Mouse (Mus musculus) megakaryocyte progenitor cell, adult 5-6 weeks (primary cell): ENCODE data around the gene Trpc7. TPM values are rescaled to one million over a fixed set of nuclear protein-coding genes. Genes with fewer than 3 reads are reported as not detected.

Experiments
- ATAC-seq: replicated peaks from 2 replicates; pipeline ENCODE4 v1.8.0; 2016; ENCODE audit warnings: mild to moderate bottlenecking, moderate TSS enrichment, inconsistent platforms; ENCODE audit not compliant: poor library complexity
- total RNA-seq, 2 experiments: library from RNA; stranded (forward) in 1 of 2; stranded (reverse) in 1 of 2; fragments of 157-497, 149-512 nt in 1 of 2; fragments of 200-1000 nt in 1 of 2; gene quantifications; 2 replicates each; pipeline versions ENCODE4 v1.2.3 to v1.2.4; 2015 to 2017

The Trpc7 gene
- total RNA-seq (2015) (not detected in 2 replicates), total RNA-seq (2017) (not detected in 2 replicates)

DNA sequence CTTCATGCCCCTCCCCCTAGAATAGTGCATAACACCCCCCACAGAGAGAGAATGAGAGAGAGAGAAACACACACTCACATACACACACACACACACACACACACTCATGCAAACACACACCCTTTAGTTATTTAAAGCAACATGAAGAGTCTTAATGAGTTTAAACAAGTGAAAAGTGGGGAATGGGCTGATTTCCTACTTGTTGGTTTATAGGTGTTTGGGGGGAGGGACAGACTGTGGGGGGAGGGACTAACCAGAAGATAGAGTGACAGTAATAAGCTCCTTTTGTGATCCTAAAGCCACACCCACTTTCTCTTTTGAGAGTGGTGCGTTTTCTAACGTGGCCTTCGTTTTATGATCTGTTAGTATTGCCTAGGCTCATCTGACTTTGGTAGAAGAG, at the start of gene Trpc7:
Gene Trpc7, minus strand, starts transcription at position 101 of the 400 bp plus-strand sequence.
- ATAC-seq, result no peak

DNA sequence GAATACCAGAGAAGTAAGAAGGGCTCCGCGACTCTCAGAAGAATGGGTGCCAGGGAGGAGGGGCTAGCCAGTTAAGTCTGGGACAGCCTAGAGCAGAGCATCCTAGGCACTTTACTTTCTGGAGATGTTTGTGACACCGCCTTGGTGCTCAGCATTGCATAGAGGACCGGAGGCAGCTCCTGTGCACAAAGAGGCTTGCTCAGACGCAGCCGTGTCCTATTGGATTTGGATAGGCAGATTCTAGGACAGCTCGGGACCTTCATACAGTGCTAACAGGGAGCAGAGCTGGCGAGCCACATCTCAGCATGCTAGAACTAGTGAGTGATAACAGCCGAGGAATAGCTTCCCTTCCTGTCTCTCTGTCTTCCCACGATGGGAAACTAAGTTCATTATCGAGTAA, 43.5 kb upstream of the Trpc7 start:
- no peak for ATAC-seq

DNA sequence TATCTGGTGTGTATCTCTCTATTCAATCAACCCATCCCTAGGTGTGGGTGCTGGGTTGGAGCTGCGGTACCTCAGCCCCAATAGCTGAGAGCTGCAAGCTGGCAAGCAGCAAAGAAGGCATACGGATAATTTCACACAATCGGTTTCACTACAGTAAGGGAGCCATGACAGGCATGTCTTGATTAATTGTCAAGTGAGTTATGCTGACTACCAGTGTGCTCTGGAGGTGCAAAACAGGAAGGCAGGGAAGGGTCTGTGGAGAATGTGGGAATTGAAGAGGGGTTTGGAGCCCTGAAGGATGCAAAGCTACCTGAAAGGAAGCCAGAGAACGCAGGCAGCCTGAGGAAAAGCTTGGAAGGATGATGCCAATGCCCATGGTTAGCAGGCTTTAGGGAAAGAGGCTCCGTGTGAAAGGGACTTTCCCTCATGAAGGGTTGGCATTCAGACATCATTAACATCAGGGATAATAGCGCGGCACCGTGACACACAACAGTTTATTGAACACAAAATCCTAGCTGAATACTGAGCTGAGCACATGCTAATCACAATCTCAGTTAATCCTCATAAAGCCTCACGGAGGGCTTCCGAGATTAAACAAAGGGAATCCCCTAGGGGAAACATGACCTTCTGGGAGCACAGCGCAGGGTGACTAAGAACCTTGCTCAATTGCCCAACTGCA, 38.2 kb upstream of the Trpc7 start:
- ATAC-seq, result no peak

DNA sequence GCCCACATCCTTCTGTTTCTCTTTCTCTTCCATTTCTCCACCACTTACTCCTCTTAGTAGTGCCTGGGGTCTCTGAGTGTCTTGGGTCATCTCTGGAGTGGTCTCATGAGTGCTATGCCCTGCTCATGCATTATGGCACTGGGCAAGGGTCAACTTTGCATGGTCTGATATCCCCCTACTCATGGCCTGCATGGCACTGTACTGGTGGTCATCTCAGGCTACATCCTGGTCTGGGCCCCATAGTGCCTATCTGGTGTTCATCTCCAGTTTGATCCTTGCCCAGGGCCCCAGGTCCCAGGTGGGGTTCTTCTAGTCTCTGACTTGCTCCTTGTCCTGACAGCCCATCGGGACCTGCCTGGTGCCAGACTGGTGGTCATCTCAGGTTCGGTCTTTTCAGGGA, 34.6 kb upstream of the Trpc7 start:
- no peak for ATAC-seq

DNA sequence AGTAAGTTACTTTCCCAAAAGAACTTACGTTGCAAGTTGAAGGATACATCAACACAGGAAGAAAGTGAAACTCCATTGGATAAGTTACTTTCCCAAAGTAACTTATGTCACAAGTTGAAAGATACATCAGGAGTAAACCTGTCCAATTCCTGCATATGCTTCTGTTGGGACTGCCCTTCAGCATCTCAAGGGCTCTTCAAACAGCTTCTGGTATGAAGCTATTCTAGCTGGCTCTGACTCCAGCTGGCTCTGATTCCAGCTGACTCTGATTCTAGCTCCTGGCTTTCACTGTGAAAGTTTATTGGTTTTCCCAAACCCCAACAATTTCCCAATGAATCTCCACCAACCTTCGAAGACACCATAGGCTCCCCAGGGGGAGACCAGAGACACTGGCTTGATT, 27.2 kb upstream of the Trpc7 start:
- no peak for ATAC-seq

DNA sequence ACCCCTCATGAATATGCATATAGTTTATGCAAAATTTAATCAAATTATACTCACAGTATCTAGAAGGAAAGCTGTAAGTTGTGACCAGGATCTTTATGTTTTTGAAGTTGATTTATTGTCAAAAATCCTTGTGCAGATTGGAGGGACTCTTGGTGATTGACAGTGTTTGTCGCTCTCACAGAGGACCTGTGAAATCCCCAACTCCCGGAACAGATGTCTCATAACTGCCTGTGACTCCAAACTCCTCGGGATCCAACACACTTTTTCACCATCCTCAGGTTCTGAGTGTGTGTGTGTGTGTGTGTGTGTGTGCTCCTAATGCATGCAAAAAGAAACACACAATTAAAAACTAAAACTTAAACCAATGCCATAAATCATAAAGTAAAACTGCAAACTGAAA, 25.5 kb upstream of the Trpc7 start:
- no peak for ATAC-seq

DNA sequence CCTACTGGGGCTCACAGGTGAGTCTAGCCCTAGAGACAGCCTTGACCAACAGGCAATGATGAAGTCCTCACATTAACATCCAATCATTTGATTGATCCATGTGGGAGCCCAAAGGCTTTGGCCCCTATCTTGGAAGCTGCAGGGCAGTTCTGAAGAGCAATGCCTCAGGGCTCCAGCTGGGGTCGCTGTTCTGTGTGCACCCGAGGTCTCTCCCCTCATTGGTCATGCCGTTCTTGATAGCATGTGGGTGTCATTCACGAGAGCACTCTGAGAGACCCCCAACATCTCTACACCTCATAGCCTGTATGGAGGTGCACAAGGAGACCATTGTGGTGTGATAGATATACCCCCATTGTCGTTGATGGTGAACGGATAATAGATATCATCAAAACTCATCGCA, 18.9 kb upstream of the Trpc7 start:
- no peak for ATAC-seq

DNA sequence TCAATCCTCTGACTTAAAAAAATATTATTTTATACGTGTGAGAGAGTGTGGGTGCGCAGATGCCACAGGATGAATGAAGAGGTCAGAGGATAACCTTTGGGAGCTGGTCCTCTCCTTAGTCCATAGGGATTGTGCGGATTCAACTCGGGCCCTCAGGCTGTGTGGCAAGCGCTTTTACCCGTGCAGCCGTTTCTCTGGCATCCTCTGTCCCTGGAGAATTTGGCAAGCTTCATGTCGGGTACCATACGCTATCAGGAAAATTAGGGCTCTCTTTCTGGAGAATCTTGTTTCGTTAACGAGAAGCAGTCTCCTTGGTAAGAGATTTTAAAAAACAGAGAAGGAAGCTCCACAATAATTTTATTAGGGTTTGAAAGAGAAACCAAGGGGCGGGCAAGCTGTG, 15.3 kb upstream of the Trpc7 start:
- ATAC-seq, result no peak

DNA sequence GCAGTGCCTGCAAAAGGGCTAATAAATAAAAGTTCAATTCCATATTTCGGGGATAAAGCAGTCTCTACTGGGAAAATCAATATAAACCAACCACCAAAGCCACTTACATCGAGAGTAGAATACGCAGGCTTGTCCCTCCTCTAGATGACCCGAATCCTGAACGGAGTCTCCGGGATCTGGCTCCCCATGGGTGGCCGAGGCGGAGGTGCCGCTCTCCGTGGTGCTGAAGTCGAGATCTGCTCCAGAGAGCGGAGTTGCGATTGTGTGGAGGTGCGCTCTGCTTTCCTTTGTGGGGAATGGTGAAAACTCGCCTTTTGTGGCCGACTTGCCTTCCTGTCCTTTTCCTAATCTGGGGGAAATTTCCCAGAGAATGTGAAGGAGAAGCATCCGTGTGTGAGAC, 407 bp downstream of the Trpc7 start:
- ATAC-seq, result peak; percentile 34; the same call in 1 of the 2 replicates

DNA sequence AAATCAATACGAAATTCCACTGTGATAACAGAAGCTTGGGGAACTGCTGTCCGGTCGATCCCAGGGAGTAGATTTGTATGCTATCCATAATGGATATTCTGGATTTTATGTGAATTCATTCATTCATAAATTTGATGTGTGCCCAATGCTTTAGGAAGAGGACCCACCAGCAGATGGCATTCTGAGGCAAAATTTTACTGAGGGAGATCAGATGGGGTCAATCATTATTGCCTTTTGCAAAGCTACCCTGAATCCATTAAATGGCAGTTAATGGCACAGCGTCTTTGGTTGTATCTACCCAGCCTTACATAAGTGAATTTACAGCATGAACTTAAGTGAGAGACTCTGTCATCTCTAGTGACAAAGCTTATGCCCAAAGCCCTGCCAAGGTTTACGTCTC, 1.2 kb downstream of the Trpc7 start:
- ATAC-seq, result no peak

DNA sequence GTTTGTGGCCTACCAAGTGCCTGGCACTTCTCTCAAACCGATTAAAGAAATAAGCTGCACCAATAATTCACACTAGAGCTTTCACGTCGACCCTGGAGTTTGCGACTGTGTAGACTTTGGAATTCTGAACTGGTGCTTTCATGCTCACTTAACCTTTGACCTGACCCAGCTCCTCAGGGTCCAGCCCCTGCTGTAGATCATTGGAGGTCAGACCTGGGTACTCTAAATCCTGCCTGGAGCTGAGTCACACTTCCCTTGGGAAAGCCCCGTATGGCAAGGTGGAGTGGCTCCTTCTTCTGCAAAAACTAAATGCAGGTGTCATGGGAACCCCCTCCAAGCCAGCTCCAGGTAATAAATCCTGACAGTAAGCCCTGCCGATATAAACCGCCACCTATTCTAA, 5.9 kb downstream of the Trpc7 start:
- ATAC-seq, result no peak

DNA sequence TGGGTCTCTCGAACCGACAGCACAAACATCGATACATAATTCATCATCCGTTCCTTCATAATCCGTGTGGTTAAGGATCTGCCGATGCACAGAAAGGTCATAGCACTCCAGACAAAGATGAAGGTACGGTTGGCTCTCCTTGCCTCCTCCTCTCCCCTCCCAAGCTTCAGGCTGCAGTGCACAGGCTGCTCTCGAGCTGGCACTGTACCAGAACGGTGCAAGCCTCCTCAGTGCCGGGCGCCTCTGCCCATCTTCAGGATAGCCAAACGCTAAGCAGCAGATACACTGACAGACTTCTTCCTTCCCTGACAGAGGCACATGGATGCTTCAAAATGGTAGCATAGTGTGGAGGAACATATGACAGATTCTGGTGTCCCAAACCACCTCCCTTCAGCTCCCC, 12.9 kb downstream of the Trpc7 start:
- no peak for ATAC-seq

DNA sequence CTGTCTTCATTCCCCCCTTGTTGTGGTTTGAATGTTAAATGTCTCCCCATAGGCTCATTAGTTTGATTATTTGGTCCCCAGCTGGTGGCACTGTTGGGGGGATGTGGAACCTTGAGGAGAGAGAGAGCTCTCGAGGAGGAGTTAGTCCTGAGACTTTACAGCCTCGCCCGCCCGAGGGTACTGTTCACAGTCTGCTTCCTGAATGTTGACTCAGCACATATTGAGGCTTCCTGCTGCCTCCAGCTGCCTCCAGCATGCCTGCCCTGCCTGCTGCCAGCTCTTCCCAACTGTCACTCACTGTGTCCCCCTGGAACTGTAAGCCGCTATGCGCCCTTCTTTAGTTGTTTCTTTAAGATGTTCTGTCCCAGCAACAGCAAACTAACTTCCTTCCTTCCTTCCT, 31.2 kb downstream of the Trpc7 start:
- ATAC-seq, result no peak

DNA sequence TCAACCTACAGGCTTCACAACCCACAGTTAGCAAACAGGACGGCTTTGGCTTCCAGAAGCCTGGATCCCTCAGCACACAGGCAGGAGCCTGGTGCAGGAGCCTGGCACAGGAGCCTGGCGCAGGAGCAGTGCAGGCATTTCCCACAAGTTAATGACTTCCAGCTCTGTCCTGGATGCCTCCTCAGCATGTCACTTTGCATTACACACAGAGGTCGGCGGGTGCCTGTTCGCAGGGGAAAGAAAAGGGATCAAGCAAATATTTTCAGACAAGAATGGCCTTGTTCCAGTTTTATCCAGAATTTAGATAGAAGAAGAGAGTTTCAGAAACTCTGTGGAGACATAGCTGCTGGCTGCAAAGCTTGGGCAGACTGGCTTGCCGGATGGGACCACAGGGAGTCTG, 33.8 kb downstream of the Trpc7 start:
- no peak for ATAC-seq

DNA sequence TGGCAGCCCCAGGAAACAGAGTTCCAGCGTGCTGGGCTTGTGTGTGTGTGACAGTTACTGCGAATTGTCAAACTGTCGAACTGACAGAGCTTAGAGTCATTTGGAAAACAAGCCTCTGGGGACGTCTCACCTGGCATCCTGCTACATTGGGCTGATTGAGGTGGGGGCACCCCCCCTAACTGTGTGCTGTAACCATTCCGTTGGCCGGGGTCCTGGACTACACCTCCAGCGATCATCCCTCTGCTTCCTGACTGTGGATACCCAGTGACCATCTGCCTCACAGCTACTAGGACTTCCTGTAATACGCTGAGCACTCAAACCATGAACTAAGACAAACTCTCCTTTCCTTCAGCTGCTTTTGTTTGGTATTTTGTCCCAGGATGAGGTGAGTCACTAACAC, 41.3 kb downstream of the Trpc7 start:
- no peak for ATAC-seq

DNA sequence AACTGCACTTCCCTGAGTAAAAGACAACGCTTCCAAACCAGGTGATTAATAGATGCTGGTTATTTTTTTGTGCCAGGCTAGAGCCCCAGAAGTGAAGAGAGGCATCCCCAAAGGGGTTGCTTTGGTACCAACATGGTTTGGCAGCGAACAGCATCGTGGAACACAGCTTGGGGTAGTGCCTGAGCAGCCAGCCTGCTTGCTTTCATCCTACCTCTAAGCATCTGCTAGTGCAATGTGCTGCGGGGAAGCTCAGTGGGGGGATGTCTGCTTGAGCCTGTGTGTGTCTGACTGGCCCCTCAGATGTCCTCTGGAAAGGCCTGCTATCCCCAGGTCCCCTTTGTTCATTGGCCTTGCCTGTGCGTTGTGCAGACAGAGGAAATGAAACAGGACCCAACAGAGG, 42.4 kb downstream of the Trpc7 start:
- ATAC-seq, result no peak

DNA sequence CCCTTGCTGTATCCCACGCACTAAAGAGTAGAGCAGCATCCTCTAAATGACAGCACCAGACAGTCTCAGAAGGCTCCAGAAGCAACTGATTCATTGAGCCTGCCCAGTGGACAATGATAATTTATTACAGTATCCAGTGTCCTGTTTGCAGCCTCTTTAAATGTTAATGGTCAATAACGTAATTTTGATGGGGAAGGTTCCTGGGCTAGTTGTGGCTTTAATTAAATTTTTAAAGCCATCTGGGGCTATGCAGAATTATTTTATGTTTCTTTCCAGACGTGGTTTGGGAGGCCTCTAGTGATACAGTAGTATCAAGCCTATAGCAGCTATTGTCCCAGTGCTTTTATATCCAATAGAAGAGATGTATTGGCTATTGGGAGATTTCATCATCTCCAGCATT, 49.9 kb downstream of the Trpc7 start:
- no peak for ATAC-seq

DNA sequence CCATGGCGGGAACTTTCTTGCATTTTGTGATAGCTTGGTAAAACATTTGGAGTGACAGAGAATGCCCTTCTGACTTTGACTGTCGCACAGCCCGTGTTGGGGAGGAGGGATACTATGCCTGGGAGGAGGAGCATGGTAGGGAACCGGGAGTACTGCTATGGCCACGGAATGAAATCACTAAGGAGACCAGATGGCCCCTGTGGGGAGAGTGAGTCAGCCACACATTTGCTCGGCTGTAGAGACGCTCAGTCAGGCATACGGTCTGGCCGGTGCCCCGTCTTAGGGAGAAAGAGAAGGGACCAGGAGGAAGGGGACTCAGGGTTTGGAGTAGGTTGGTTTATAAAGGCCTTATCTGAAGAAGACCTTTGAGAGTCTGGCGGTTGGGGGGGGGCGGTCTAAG, 80.3 kb downstream of the Trpc7 start:
- no peak for ATAC-seq

DNA sequence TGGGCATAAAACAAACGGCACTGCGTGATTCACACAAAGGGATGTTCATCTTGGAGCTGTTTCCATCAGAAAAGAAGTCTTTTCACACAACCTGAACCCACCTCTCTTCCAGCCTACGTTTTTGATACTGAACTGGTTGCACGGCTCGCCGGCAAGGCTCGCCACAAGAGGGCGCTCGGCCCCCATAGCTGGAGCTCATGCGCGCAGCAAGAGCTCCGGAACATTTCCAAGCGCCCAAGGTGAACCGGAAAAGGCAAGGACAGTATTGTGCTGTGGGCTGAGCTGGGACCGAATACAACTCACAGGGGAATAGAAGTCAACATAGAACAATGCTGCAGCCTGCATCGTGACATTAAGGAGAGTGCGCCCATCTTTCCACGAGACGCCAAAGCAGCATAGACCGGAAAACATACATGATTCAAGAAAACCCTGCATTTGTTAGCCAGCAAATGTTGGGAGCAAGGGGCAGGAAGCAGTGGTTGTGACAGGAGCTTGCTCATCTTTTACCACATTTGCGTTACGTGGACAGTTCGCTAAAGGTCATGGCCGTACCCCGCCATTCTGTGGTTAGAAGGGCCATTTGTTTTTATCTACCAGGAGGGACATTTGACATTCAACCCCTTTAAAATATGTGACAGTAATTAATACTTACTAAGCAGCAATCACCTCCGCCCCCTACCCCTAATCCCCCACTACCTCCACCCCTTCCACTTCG, 88.9 kb downstream of the Trpc7 start:
- ATAC-seq, result peak; percentile 82

DNA sequence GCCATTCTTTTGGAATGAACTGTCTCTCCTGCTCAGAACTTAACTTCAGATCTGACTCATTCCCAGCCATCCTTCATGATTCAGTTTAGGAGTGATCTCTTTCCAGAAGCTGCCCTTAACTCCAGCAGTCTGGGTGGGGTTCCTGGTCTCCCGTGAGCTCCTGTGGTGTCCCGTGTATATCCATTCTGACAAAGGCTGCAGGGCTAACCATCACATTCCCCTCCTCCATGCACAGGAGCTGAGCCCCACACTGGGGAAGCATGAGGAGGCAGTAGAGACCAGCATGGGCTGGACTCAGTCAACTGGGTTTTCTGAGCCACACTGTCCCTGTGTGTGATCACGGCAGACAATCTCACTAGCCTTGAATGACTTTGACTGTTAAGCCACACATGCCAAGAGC, 90.7 kb downstream of the Trpc7 start:
- no peak for ATAC-seq

DNA sequence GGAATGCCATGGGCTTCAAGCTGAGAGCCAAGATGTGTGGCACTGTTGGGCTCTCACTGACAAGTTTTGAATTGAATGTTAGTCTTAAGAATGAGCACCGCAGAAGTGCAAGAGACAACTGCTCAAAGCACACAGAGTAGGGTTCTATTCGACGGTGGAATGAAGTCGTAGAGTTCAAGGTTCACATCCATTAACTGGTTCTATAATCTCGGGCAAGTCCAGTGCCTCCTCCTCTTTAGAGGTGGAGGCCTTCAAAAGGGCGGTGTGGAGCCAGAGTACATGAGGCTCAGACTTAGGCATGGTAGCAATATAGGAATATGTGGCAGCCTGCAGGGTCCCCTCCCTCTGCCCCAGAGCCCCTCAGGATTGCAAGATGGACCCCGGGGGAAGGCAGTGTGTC, 98.3 kb downstream of the Trpc7 start:
- no peak for ATAC-seq

DNA sequence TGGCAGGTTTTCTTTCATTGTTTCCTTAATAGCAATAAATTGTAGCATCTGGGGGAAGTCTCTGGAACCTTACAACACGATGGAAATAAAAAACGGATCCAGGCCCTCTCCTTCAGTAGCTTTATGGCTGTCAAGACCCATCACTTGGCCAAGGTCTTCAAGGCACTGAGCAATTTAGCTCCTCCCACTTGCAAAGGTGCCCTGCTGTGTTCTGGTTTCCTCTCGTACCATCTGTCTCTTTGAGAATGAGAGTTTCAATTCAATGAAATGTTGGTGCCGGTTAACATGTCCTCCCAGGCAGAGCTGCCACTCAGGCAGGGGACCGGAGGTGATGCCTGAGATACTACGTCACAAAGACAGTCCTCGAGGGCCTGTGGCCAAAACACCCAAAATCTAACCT, 100.3 kb downstream of the Trpc7 start:
- ATAC-seq, result no peak

DNA sequence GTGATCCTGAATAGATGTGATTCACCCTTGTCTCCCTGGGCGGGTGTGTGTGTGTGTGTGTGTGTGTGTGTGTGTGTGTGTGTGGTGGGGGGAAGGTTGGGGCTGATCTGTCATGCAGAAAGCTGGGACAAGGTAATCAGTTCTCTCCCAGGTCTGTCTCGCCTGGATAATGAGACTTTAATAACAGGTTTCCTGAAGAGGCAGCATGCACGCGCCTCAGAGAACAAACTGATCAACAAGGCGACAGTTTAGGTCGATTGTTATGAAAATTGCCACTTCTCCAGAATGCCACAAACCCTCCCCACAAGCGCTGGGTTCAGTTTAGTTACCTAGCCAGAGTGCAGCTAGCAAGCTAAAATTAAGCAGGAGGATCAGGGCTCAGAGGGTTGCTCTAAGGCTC, 101.4 kb downstream of the Trpc7 start:
- no peak for ATAC-seq
